Comparison of ENCODE assay signal across 7 mouse cellular contexts in genomic region chr1:55489355-55489754, GRCm38 (mm10).
A peak's percentile ranks its signal among the peaks of the same experiment; 100 is the strongest.
DNase-seq lines count a peak whose midpoint lies in the region; ATAC-seq lines count a peak whose summit lies in the region.

No protein-coding gene starts in this region.

- intact Hi-C loops in gastrocnemius, postnatal 36 days (cut with DNase I), result no loop called here

- DNase-seq in cerebellum, postnatal 10 days, result peak; percentile 81 to 93
- peak; percentile 12 to 60 for DNase-seq in layer of hippocampus, adult 18-20 months (ENCODE audit: low spot score in 2 of 2)
- DNase-seq in retina, embryonic 14.5 days (ENCODE audit: low spot score), result peak; percentile 71
- DNase-seq in thymus, postnatal 4 days, result no peak
- no peak for DNase-seq in adrenal gland, adult 2 months
- DNase-seq in gastrocnemius, postnatal 36 days, result no peak

- peak; percentile 58; the same call in 1 of the 2 replicates for ATAC-seq in cerebellum, adult (ENCODE audit: insufficient number of reproducible peaks, low FRiP score, low TSS enrichment)

Comparison
In these comparisons a context has a peak if more than half of its experiments do, and no peak if none do; other contexts are left out.
1. DNase-seq: peak in cerebellum, postnatal 10 days (2 of 2), layer of hippocampus, adult 18-20 months (2 of 2) and retina, embryonic 14.5 days (single experiment); none in thymus, postnatal 4 days (single experiment), adrenal gland, adult 2 months (single experiment) and gastrocnemius, postnatal 36 days (0 of 2).